Mouse (Mus musculus) intestine, embryonic 14.5 days (tissue): ENCODE measurements at regions not wholly inside any gene's neighbourhood (a gene's known extent, or its start where the extent isn't known, plus 50 kb on each side); places are given as distances from the start of the nearest gene placed in this dataset.
A peak's percentile ranks its signal among the peaks of the same experiment; 100 is the strongest.

Source experiments
- ATAC-seq: fragments of 200-750 bp; cut with Nextera tagmentation; replicated peaks from 2 replicates; pipeline ENCODE4 v1.8.0; 2017; ENCODE audit warnings: low read depth, moderate number of reproducible peaks, moderate TSS enrichment, moderate library complexity; ENCODE audit not compliant: low FRiP score, low TSS enrichment
- DNase-seq: peaks from one replicate; pipeline ENCODE4 v3.0.0-alpha.2; 2018; ENCODE audit warnings: low spot score
- H3K27ac ChIP-seq: fragments of 300-500 bp; sonication (generic); 2 replicates; pipeline ENCODE4 v1.5.1; 2014; ENCODE audit warnings: low read depth, mild to moderate bottlenecking, control low read depth
- H3K27me3 ChIP-seq: fragments of 300-500 bp; sonication (generic); replicated peaks from 2 replicates; pipeline ENCODE4 v1.6.1; 2014; ENCODE audit warnings: low read length, control low read depth; ENCODE audit not compliant: control insufficient read depth, insufficient read depth
- H3K36me3 ChIP-seq: fragments of 300-500 bp; sonication (generic); 2 replicates; pipeline ENCODE4 v1.6.1; 2014; ENCODE audit warnings: low read length, control low read depth; ENCODE audit not compliant: control insufficient read depth, insufficient read depth
- H3K4me1 ChIP-seq: fragments of 300-500 bp; sonication (generic); replicated peaks from 2 replicates; pipeline ENCODE4 v1.6.1; 2014; ENCODE audit warnings: low read length, control low read depth, mixed read lengths; ENCODE audit not compliant: control insufficient read depth, insufficient read depth
- H3K4me2 ChIP-seq: fragments of 300-500 bp; sonication (generic); 2 replicates; pipeline ENCODE4 v1.6.1; 2014; ENCODE audit warnings: low read length
- H3K4me3 ChIP-seq: fragments of 300-500 bp; sonication (generic); 2 replicates; pipeline ENCODE4 v1.5.1; 2014; ENCODE audit warnings: low read depth, low read length, control low read depth, mixed read lengths
- H3K9ac ChIP-seq: fragments of 300-500 bp; sonication (generic); 2 replicates; pipeline ENCODE4 v1.6.1; 2014; ENCODE audit warnings: mild to moderate bottlenecking, low read length
- H3K9me3 ChIP-seq: fragments of 300-500 bp; sonication (generic); 2 replicates; pipeline ENCODE4 v1.6.1; 2016; ENCODE audit warnings: low read length, control low read depth; ENCODE audit not compliant: control insufficient read depth
- WGBS: fragments of 180-500 bp; shearing (Covaris S2); extraction: QIAGEN DNeasy Blood & Tissue Kit; methylation state at CpG from one replicate; pipeline ENCODE4 v1.1.7; 2014; 5-methylcytosine and 5-hydroxymethylcytosine counted together

- DNase-seq = no peak
- WGBS = 88% methylated on average over 11 of the region's 11 CpGs
- H3K4me3 ChIP-seq = no peak overlapping the region
- H3K4me2 ChIP-seq = no peak overlapping the region
- H3K27me3 ChIP-seq = no peaks in the 10 kb centered on the region
- ATAC-seq = no peak
- no peak overlapping the region for H3K9ac ChIP-seq
- H3K9me3 ChIP-seq = no peaks in the 10 kb centered on the region
- H3K4me1 ChIP-seq = no peaks in the 10 kb centered on the region
- H3K27ac ChIP-seq = no peak overlapping the region
- no peaks in the 10 kb centered on the region for H3K36me3 ChIP-seq
These were observed 274.0 kb upstream of the Nr2f2 start for GRCm38 (mm10) chr7:70640574-70640973.

- ATAC-seq (no peak), DNase-seq (no peak)
- no peaks in the 10 kb centered on the region for H3K27me3 ChIP-seq
- H3K27ac ChIP-seq = no peak overlapping the region
- H3K4me3 ChIP-seq = no peak overlapping the region
- peaks cover 9% of the 10 kb centered on the region; the same call in 1 of the 2 replicates for H3K4me1 ChIP-seq
- H3K36me3 ChIP-seq = no peaks in the 10 kb centered on the region
- WGBS = 87% methylated on average over 2 of the region's 2 CpGs
- H3K9me3 ChIP-seq = no peaks in the 10 kb centered on the region
- no peak overlapping the region for H3K9ac ChIP-seq
- H3K4me2 ChIP-seq = no peak overlapping the region
These were observed 271.6 kb upstream of the Nr2f2 start for GRCm38 (mm10) chr7:70638161-70638560.

- no peak for ATAC-seq
- 38% methylated on average over 11 of the region's 11 CpGs for WGBS
- no peak for DNase-seq
- H3K36me3 ChIP-seq = no peaks in the 10 kb centered on the region
- H3K27me3 ChIP-seq = no peaks in the 10 kb centered on the region
- H3K9me3 ChIP-seq = no peaks in the 10 kb centered on the region
- peaks cover 9% of the 10 kb centered on the region; the same call in 1 of the 2 replicates for H3K4me1 ChIP-seq
- H3K27ac ChIP-seq = no peak overlapping the region
- H3K4me2 ChIP-seq = peak overlapping the region; percentile 16; the same call in 1 of the 2 replicates
- no peak overlapping the region for H3K9ac ChIP-seq
- no peak overlapping the region for H3K4me3 ChIP-seq
These were observed 267.5 kb upstream of the Nr2f2 start for GRCm38 (mm10) chr7:70634016-70634415.

GRCm38 (mm10) chr7:70633577-70633976 is 267.0 kb upstream of the Nr2f2 start:
- no peak overlapping the region for H3K4me2 ChIP-seq
- no peak for DNase-seq

GRCm38 (mm10) chr7:70625643-70626231 is 259.2 kb upstream of the Nr2f2 start:
- DNase-seq (no peak), ATAC-seq (0 out of 2 replicates have a peak, but pooled peaks have one; percentile 28)
- Histone ChIP-seq H3K4me3 (peak overlapping the region; percentile 13), H3K27me3 (no peaks in the 10 kb centered on the region), H3K9ac (no peak overlapping the region), H3K36me3 (no peaks in the 10 kb centered on the region), H3K4me1 (peaks cover 23% of the 10 kb centered on the region), H3K9me3 (no peaks in the 10 kb centered on the region), H3K27ac (no peak overlapping the region), H3K4me2 (peak overlapping the region; percentile 57)
- 14% methylated on average over 10 of the region's 10 CpGs for WGBS

More at GRCm38 (mm10) chr7:70633577-70633976, 267.0 kb upstream of the Nr2f2 start:
- WGBS = 58% methylated on average over 11 of the region's 11 CpGs
- Histone ChIP-seq H3K27me3 (no peaks in the 10 kb centered on the region), H3K4me3 (no peak overlapping the region), H3K36me3 (no peaks in the 10 kb centered on the region), H3K4me1 (peaks cover 9% of the 10 kb centered on the region; the same call in 1 of the 2 replicates), H3K9me3 (no peaks in the 10 kb centered on the region), H3K9ac (no peak overlapping the region), H3K27ac (no peak overlapping the region)
- no peak for ATAC-seq

GRCm38 (mm10) chr7:70624727-70625642 is 258.4 kb upstream of the Nr2f2 start:
- H3K9ac ChIP-seq = no peak overlapping the region
- DNase-seq (peak; percentile 70), ATAC-seq (peak; percentile 17; the same call in 1 of the 2 replicates)
- H3K9me3 ChIP-seq = no peaks in the 10 kb centered on the region
- peak overlapping the region; percentile 13 for H3K4me3 ChIP-seq
- H3K36me3 ChIP-seq = no peaks in the 10 kb centered on the region
- H3K27ac ChIP-seq = no peak overlapping the region; the same call in 1 of the 2 replicates
- H3K27me3 ChIP-seq = no peaks in the 10 kb centered on the region
- H3K4me2 ChIP-seq = peak overlapping the region; percentile 57
- H3K4me1 ChIP-seq = peaks cover 23% of the 10 kb centered on the region
- WGBS = 4% methylated on average over 30 of the region's 30 CpGs

- Histone ChIP-seq H3K27me3 (no peaks in the 10 kb centered on the region), H3K36me3 (no peaks in the 10 kb centered on the region), H3K4me3 (no peak overlapping the region), H3K27ac (no peak overlapping the region; the same call in 1 of the 2 replicates), H3K4me1 (peaks cover 23% of the 10 kb centered on the region), H3K9ac (no peak overlapping the region), H3K9me3 (no peaks in the 10 kb centered on the region), H3K4me2 (peak overlapping the region; percentile 57)
- ATAC-seq = no peak; the same call in 1 of the 2 replicates
- 9% methylated on average over 16 of the region's 16 CpGs for WGBS
- DNase-seq = peak; percentile 61
These were observed 257.6 kb upstream of the Nr2f2 start for GRCm38 (mm10) chr7:70624031-70624726.

- Histone ChIP-seq H3K9ac (no peak overlapping the region), H3K4me3 (no peak overlapping the region), H3K9me3 (no peaks in the 10 kb centered on the region), H3K4me1 (peaks cover 5% of the 10 kb centered on the region), H3K27me3 (no peaks in the 10 kb centered on the region), H3K36me3 (no peaks in the 10 kb centered on the region), H3K4me2 (no peak overlapping the region), H3K27ac (no peak overlapping the region)
- WGBS = 77% methylated on average over 7 of the region's 7 CpGs
- ATAC-seq = no peak
- DNase-seq = no peak
These were observed 252.9 kb upstream of the Nr2f2 start for GRCm38 (mm10) chr7:70619400-70619799.
